Mouse (Mus musculus) NIH3T3 (cell line): ENCODE measurements at regions not wholly inside any gene's neighbourhood (a gene's known extent, or its start where the extent isn't known, plus 50 kb on each side); places are given as distances from the start of the nearest gene placed in this dataset.

Experiments
- DNase-seq: peaks from one replicate; pipeline ENCODE4 v3.0.0-alpha.2; 2012; ENCODE audit warnings: low read depth

DNA sequence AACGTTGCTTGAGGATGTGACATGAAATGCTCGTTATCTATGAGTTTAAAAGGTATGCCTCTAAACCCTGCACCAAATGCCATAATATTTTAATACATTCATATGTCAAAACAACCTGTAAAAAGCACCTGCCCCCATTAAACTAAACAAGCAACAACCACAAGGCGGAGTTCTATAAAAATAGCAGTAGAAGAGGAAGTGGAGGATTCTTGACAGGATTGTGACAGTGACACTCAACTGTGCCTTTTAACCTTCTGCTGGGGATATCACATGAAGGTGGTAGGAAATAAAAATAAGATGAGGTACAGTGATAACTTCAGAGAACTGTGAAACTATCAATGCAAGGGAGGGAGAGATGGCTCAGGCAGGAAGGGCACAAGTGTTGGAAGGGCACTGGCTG, 58.6 kb upstream of the Dbx2 start:
- DNase-seq, result no peak

- DNase-seq, result no peak
Measured at GRCm38 (mm10) chr15:95715941-95716340, 60.2 kb upstream of the Dbx2 start.

- DNase-seq, result peak; percentile 20
Measured at GRCm38 (mm10) chr15:95723699-95724098, 66.9 kb upstream of the Ano6 start.

DNA sequence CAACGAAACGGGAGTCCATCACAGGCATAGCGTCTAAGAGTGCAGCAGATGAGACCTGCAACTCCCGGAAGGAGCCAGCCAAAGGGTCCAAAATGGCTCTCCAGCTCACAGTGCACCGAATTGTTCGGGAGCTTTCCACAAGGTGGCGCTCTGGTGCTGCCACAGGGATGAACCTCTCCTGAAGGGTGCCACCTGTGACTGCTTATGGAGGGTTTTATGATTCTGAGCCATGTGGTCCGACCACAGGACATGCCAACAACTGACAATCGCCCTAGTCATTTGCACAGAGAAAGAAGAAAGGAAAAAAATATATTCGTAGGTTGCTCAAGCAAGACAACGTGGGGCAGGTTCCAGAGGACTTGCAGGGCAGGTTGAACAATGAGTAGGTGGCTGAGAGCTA, 64.8 kb upstream of the Ano6 start:
- DNase-seq, result peak; percentile 83

- DNase-seq, result no peak
Measured at GRCm38 (mm10) chr15:95726516-95726915, 64.1 kb upstream of the Ano6 start.

GRCm38 (mm10) chr15:95735746-95736145, 54.9 kb upstream of the Ano6 start:
- no peak for DNase-seq
